Mouse (Mus musculus) neutrophil, adult 83 days (primary cell): ENCODE measurements around the gene Kansl1. TPM values are rescaled to one million over a fixed set of nuclear protein-coding genes. Genes with fewer than 3 reads are reported as not detected.

Source experiments
- total RNA-seq, 2 experiments: library from RNA; stranded (reverse); gene quantifications; one replicate each; pipeline ENCODE4 v1.2.4; 2023

Kansl1 gene
- total RNA-seq, result 10 to 100 TPM; 52.0 to 56.6 TPM

GRCm38 (mm10) chr11:104468751-104469268 lies at the start of gene Kansl1:
Gene Kansl1, minus strand, starts transcription at chr11:104468861.

Other genes with a start within 250 kb of the Kansl1 start
- gene Mapt, start 237.5 kb downstream of the Kansl1 start, total RNA-seq, result under 1 TPM in 1 of 2 experiments, not detected in 1; 0.39 TPM
- 10 to 100 TPM; 37.5 to 39.8 TPM for gene Cdc27, start 81.8 kb upstream of the Kansl1 start, total RNA-seq
- 1 to 10 TPM; 2.1 to 2.7 TPM for gene Myl4, start 81.8 kb upstream of the Kansl1 start, total RNA-seq
- gene Itgb3, start 139.1 kb upstream of the Kansl1 start, total RNA-seq, result 10 to 100 TPM; 34.2 to 35.9 TPM
- gene Gm11639, start 216.8 kb upstream of the Kansl1 start, total RNA-seq, result not detected